13 mouse cellular contexts compared by ENCODE assay signal in genomic region chr6:92968216-92968615, GRCm38 (mm10). TPM values are rescaled to one million over a fixed set of nuclear protein-coding genes. Genes with fewer than 3 reads are reported as not detected.
DNase-seq lines count a peak whose midpoint lies in the region; ATAC-seq and TF ChIP-seq lines count a peak whose summit lies in the region.
"Had no signal": no experiment of that assay in that cellular context is flagged by ENCODE, and none has a peak within 500 bp of the region (broad histone marks: within the 10 kb centered on the region; RNA-seq: fewer than 3 reads in every experiment).

No protein-coding gene starts in this region.

- H3K4me3 ChIP-seq in embryonic facial prominence, embryonic 11.5 days (ENCODE audit: low read depth, low read length) = no peak overlapping the region
- H3K4me3 ChIP-seq in embryonic facial prominence, embryonic 10.5 days = no peak overlapping the region
- H3K4me3 ChIP-seq in limb, embryonic 14.5 days (replicated peaks; ENCODE audit: low read length) = no peak overlapping the region
- no peak overlapping the region for H3K4me3 ChIP-seq in limb, embryonic 10.5 days
- no peak overlapping the region for H3K4me3 ChIP-seq in layer of hippocampus, adult 2 months
- H3K4me3 ChIP-seq: hindbrain, embryonic 15.5 days had no signal

- TF ChIP-seq CTCF in layer of hippocampus, adult 2 months (conservative IDR thresholded peaks at IDR 0.05) = no peak

- peak; percentile 24 for DNase-seq in embryonic facial prominence, embryonic 11.5 days (ENCODE audit: low spot score)
- no peak for DNase-seq in embryonic facial prominence, embryonic 10.5 days (ENCODE audit: low spot score)
- DNase-seq in limb, embryonic 14.5 days (ENCODE audit: low spot score) = no peak
- no peak for DNase-seq in limb, embryonic 10.5 days (ENCODE audit: low spot score)
- peak; percentile 44 for DNase-seq in kidney, postnatal 10 days
- DNase-seq in lung, postnatal 4 days = peak; percentile 28 to 55
- DNase-seq in layer of hippocampus, adult 2 months (ENCODE audit: low spot score in 2 of 2) = no peak
- no peak for DNase-seq in T-cell, adult 2 months (ENCODE audit: low spot score)
- DNase-seq: adrenal gland, adult 8-10 months; cerebellum, adult 11 months; embryo, embryonic 11 days had no signal

- no peak for TF ChIP-seq POLR2A in limb, embryonic 14.5 days (IDR thresholded peaks at IDR 0.05; ENCODE audit: borderline replicate concordance, extremely low read depth, insufficient read depth, insufficient read length)

- H3K9ac ChIP-seq in embryonic facial prominence, embryonic 11.5 days (replicated peaks; ENCODE audit: low read length) = no peak overlapping the region
- no peak overlapping the region for H3K9ac ChIP-seq in limb, embryonic 14.5 days (ENCODE audit: low read depth, low read length, severe bottlenecking)
- H3K9ac ChIP-seq: hindbrain, embryonic 15.5 days had no signal

- no peak overlapping the region for H3K27ac ChIP-seq in embryonic facial prominence, embryonic 11.5 days (replicated peaks; ENCODE audit: low read depth, low read length)
- no peak overlapping the region for H3K27ac ChIP-seq in embryonic facial prominence, embryonic 10.5 days (replicated peaks)
- H3K27ac ChIP-seq in limb, embryonic 14.5 days (replicated peaks; ENCODE audit: low read depth, low read length) = peak overlapping the region; percentile 43; the same call in 1 of the 2 replicates
- H3K27ac ChIP-seq in limb, embryonic 10.5 days = no peak overlapping the region
- H3K27ac ChIP-seq in layer of hippocampus, adult 2 months = no peak overlapping the region
- H3K27ac ChIP-seq: hindbrain, embryonic 15.5 days; macrophage had no signal

- WGBS in embryonic facial prominence, embryonic 11.5 days = 36% methylated on average over 3 of the region's 3 CpGs
- WGBS in embryonic facial prominence, embryonic 10.5 days = 49% methylated on average over 3 of the region's 3 CpGs
- WGBS in limb, embryonic 14.5 days = 54% methylated on average over 3 of the region's 3 CpGs
- WGBS in limb, embryonic 10.5 days = 75% methylated on average over 3 of the region's 3 CpGs

- H3K4me1 ChIP-seq in embryonic facial prominence, embryonic 11.5 days (ENCODE audit: control insufficient read depth, insufficient read depth, low read length) = no peaks in the 10 kb centered on the region
- H3K4me1 ChIP-seq in embryonic facial prominence, embryonic 10.5 days = peaks cover 11% of the 10 kb centered on the region
- 0 out of 2 replicates have a peak, but pooled peaks cover 3% of the 10 kb centered on the region for H3K4me1 ChIP-seq in limb, embryonic 14.5 days (ENCODE audit: control insufficient read depth, insufficient read depth, low read length)
- H3K4me1 ChIP-seq in limb, embryonic 10.5 days = no peaks in the 10 kb centered on the region

- H3K36me3 ChIP-seq in embryonic facial prominence, embryonic 11.5 days (replicated peaks; ENCODE audit: control insufficient read depth, insufficient read depth, low read depth, low read length) = no peaks in the 10 kb centered on the region
- H3K36me3 ChIP-seq in embryonic facial prominence, embryonic 10.5 days (replicated peaks) = no peaks in the 10 kb centered on the region
- H3K36me3 ChIP-seq in limb, embryonic 14.5 days (ENCODE audit: control insufficient read depth, insufficient read depth, low read length) = no peaks in the 10 kb centered on the region
- no peaks in the 10 kb centered on the region for H3K36me3 ChIP-seq in limb, embryonic 10.5 days
- H3K36me3 ChIP-seq: hindbrain, embryonic 15.5 days had no signal

- H3K27me3 ChIP-seq in embryonic facial prominence, embryonic 11.5 days (ENCODE audit: control insufficient read depth, insufficient read depth, low read length) = no peaks in the 10 kb centered on the region
- no peaks in the 10 kb centered on the region for H3K27me3 ChIP-seq in embryonic facial prominence, embryonic 10.5 days (replicated peaks; ENCODE audit: low read depth, poor library complexity, severe bottlenecking)
- H3K27me3 ChIP-seq in limb, embryonic 14.5 days (ENCODE audit: control insufficient read depth, insufficient read depth, low read length) = no peaks in the 10 kb centered on the region
- no peaks in the 10 kb centered on the region for H3K27me3 ChIP-seq in limb, embryonic 10.5 days (ENCODE audit: low read depth, poor library complexity, severe bottlenecking)
- H3K27me3 ChIP-seq: hindbrain, embryonic 15.5 days had no signal

- ATAC-seq in embryonic facial prominence, embryonic 11.5 days (replicated peaks; ENCODE audit: insufficient number of reproducible peaks, low FRiP score, low TSS enrichment, low read depth) = no peak
- ATAC-seq in limb, embryonic 14.5 days (ENCODE audit: low FRiP score, low read depth) = no peak

- H3K4me2 ChIP-seq in embryonic facial prominence, embryonic 11.5 days (ENCODE audit: low read depth, low read length) = no peak overlapping the region
- H3K4me2 ChIP-seq in limb, embryonic 14.5 days (replicated peaks; ENCODE audit: low read depth, low read length, severe bottlenecking) = no peak overlapping the region
- H3K4me2 ChIP-seq: hindbrain, embryonic 15.5 days had no signal

- H3K9me3 ChIP-seq in embryonic facial prominence, embryonic 11.5 days (replicated peaks; ENCODE audit: control insufficient read depth, low read length) = no peaks in the 10 kb centered on the region
- H3K9me3 ChIP-seq in embryonic facial prominence, embryonic 10.5 days = peaks cover 5% of the 10 kb centered on the region; the same call in 1 of the 2 replicates
- H3K9me3 ChIP-seq in limb, embryonic 14.5 days (ENCODE audit: control insufficient read depth, low read length) = no peaks in the 10 kb centered on the region
- H3K9me3 ChIP-seq in limb, embryonic 10.5 days (replicated peaks) = no peaks in the 10 kb centered on the region; the same call in 1 of the 2 replicates
- H3K9me3 ChIP-seq: hindbrain, embryonic 15.5 days had no signal

RNA-seq across cellular contexts. Expression of gene Adamts9, which starts 24.9 kb away (rescaled TPM):
- polyA plus RNA-seq in embryonic facial prominence, embryonic 11.5 days (2014; fragmentation: Nextera tagmentation; extraction: Ambion mirVana) = 3.8 and 4.9 TPM in 2 replicates
- 3.8 and 4.2 TPM in 2 replicates for polyA plus RNA-seq in embryonic facial prominence, embryonic 10.5 days (2016; fragmentation: Nextera tagmentation; extraction: Ambion mirVana)
- 21.2 and 23.0 TPM in 2 replicates for polyA plus RNA-seq in limb, embryonic 14.5 days (2012; rRNA removed)
- 8.9 and 10.6 TPM in 2 replicates for polyA plus RNA-seq in limb, embryonic 14.5 days (2014; fragmentation: Nextera tagmentation; extraction: Ambion mirVana)
- 2.5 and 3.0 TPM in 2 replicates for polyA plus RNA-seq in limb, embryonic 10.5 days (2016; fragmentation: Nextera tagmentation; extraction: Ambion mirVana)
- 1 to 10 TPM; 8.7 to 8.9 TPM for total RNA-seq in layer of hippocampus, adult 2 months (2021)
- polyA plus RNA-seq: macrophage had no signal

Comparison
In these comparisons a context has a peak if more than half of its experiments do, and no peak if none do; other contexts are left out.
1. DNase-seq: peak in embryonic facial prominence, embryonic 11.5 days (single experiment), kidney, postnatal 10 days (single experiment) and lung, postnatal 4 days (2 of 2); none in embryonic facial prominence, embryonic 10.5 days (single experiment), limb, embryonic 14.5 days (single experiment), limb, embryonic 10.5 days (single experiment), layer of hippocampus, adult 2 months (0 of 2) and T-cell, adult 2 months (single experiment).